Mouse (Mus musculus) MEL (cell line): ENCODE results near the gene Tmem30b. TPM values are rescaled to one million over a fixed set of nuclear protein-coding genes. Genes with fewer than 3 reads are reported as not detected.

Experiments used
- DNase-seq: peaks from one replicate; pipeline ENCODE4 v3.0.0; 2011; ENCODE audit warnings: low read depth, low spot score
- H3K27ac ChIP-seq: 2 replicates; pipeline ENCODE4 v1.5.1; 2012; ENCODE audit warnings: low read depth, mild to moderate bottlenecking, control low read depth, low read length, moderate library complexity; ENCODE audit not compliant: control insufficient read depth
- H3K27me3 ChIP-seq, 2 experiments: fragments of 150-350 bp in 1 of 2; sonication (generic) in 1 of 2; 2 replicates each; pipeline ENCODE4 v1.6.1; 2012; ENCODE audit warnings: low read length in 2 of 2, mild to moderate bottlenecking in 2 of 2, improper control_type of control experiment in 1 of 2, moderate library complexity in 1 of 2; ENCODE audit not compliant: insufficient read depth in 2 of 2, control insufficient read depth in 1 of 2
- H3K36me3 ChIP-seq, 2 experiments: 2 replicates each; pipeline ENCODE4 v1.6.1; 2012 to 2014; ENCODE audit warnings: low read length in 2 of 2, improper control_type of control experiment in 1 of 2, inconsistent platforms in 1 of 2, mild to moderate bottlenecking in 1 of 2; ENCODE audit not compliant: insufficient read depth in 2 of 2, control insufficient read depth in 1 of 2
- H3K4me1 ChIP-seq, 2 experiments: fragments of 150-350 bp in 1 of 2; sonication (generic) in 1 of 2; 2 replicates each; pipeline ENCODE4 v1.6.1; 2012; ENCODE audit warnings: low read length in 2 of 2, improper control_type of control experiment in 1 of 2, mild to moderate bottlenecking in 1 of 2; ENCODE audit not compliant: insufficient read depth in 2 of 2, control insufficient read depth in 1 of 2
- H3K4me3 ChIP-seq, 2 experiments: fragments of 150-350 bp in 1 of 2; sonication (generic) in 1 of 2; 2 replicates each; pipeline ENCODE4 v1.5.1; 2012; ENCODE audit warnings: low read depth in 2 of 2, low read length in 2 of 2, mild to moderate bottlenecking in 2 of 2, moderate library complexity in 2 of 2, control low read depth in 1 of 2, improper control_type of control experiment in 1 of 2; ENCODE audit not compliant: control insufficient read depth in 1 of 2, insufficient read depth in 1 of 2
- H3K79me2 ChIP-seq: 2 replicates; pipeline ENCODE4 v1.6.1; 2012; ENCODE audit warnings: mild to moderate bottlenecking, low read length, moderate library complexity; ENCODE audit not compliant: control insufficient read depth, poor library complexity, insufficient read depth
- H3K9ac ChIP-seq: 2 replicates; pipeline ENCODE4 v1.6.1; 2012; ENCODE audit warnings: low read depth, mild to moderate bottlenecking, control low read depth, low read length, moderate library complexity; ENCODE audit not compliant: control insufficient read depth, poor library complexity, severe bottlenecking
- H3K9me3 ChIP-seq: fragments of 150-350 bp; sonication (generic); replicated peaks from 2 replicates; pipeline ENCODE4 v1.6.1; 2012; ENCODE audit warnings: mild to moderate bottlenecking, low read length, improper control_type of control experiment, moderate library complexity; ENCODE audit not compliant: insufficient read depth
- CHD1 ChIP-seq: IDR thresholded peaks from 2 replicates; pipeline ENCODE4 v1.6.1; 2012; ENCODE audit warnings: low read depth, mild to moderate bottlenecking, inconsistent platforms, low read length, improper control_type of control experiment
- ETS1 ChIP-seq: IDR thresholded peaks from 2 replicates; pipeline ENCODE4 v1.6.1; 2012; ENCODE audit warnings: low read depth, mild to moderate bottlenecking, inconsistent platforms, low read length, improper control_type of control experiment, moderate library complexity
- JUND ChIP-seq: IDR thresholded peaks from 2 replicates; pipeline ENCODE4 v1.6.1; 2011; ENCODE audit warnings: low read depth, mild to moderate bottlenecking, improper control_type of control experiment, low read length
- MAFK ChIP-seq: IDR thresholded peaks from 2 replicates; pipeline ENCODE4 v1.6.1; 2011; ENCODE audit warnings: low read depth, mild to moderate bottlenecking, low read length, improper control_type of control experiment, borderline replicate concordance
- MAX ChIP-seq: IDR thresholded peaks from 2 replicates; pipeline ENCODE4 v1.6.1; 2011; ENCODE audit warnings: low read length, improper control_type of control experiment
- MYB ChIP-seq: IDR thresholded peaks from 2 replicates; pipeline ENCODE4 v1.6.1; 2011; ENCODE audit warnings: mild to moderate bottlenecking, low read depth, low read length, improper control_type of control experiment
- SIN3A ChIP-seq: IDR thresholded peaks from 2 replicates; pipeline ENCODE4 v1.6.1; 2012; ENCODE audit warnings: low read length, improper control_type of control experiment, inconsistent platforms
- SMC3 ChIP-seq: IDR thresholded peaks from 2 replicates; pipeline ENCODE4 v1.6.1; 2011; ENCODE audit warnings: low read depth, low read length, improper control_type of control experiment
- ZKSCAN1 ChIP-seq: IDR thresholded peaks from 2 replicates; pipeline ENCODE4 v1.6.1; 2012; ENCODE audit warnings: low read depth, mild to moderate bottlenecking, inconsistent platforms, low read length, improper control_type of control experiment, moderate library complexity
- ZMIZ1 ChIP-seq: IDR thresholded peaks from 2 replicates; pipeline ENCODE4 v1.6.1; 2012; ENCODE audit warnings: low read depth, mild to moderate bottlenecking, inconsistent platforms, low read length, improper control_type of control experiment, moderate library complexity
- ZNF384 ChIP-seq: IDR thresholded peaks from 2 replicates; pipeline ENCODE4 v1.6.1; 2012; ENCODE audit warnings: low read depth, mild to moderate bottlenecking, inconsistent platforms, low read length, improper control_type of control experiment
- polyA plus RNA-seq, 2 experiments: library from polyadenylated mRNA; stranded (reverse) in 1 of 2; unstranded in 1 of 2; fragments of >175 nt in 1 of 2; fragments of >200 nt in 1 of 2; gene quantifications; 2 replicates each; pipeline versions ENCODE4 v1.2.1 to v1.2.4; 2012; ENCODE audit warnings: low replicate concordance in 2 of 2, low read depth in 1 of 2; ENCODE audit not compliant: insufficient read length in 2 of 2, insufficient read depth in 1 of 2, missing spikeins in 1 of 2
- total RNA-seq: library from RNA; depleted of rRNA; stranded (reverse); fragments of 300-350 nt; gene quantifications from 2 replicates; pipeline ENCODE4 v1.2.3, GENCODE M21; 2012; rRNA removed

Gene Tmem30b
- total and polyA plus RNA-seq, 3 experiments = not detected

DNA sequence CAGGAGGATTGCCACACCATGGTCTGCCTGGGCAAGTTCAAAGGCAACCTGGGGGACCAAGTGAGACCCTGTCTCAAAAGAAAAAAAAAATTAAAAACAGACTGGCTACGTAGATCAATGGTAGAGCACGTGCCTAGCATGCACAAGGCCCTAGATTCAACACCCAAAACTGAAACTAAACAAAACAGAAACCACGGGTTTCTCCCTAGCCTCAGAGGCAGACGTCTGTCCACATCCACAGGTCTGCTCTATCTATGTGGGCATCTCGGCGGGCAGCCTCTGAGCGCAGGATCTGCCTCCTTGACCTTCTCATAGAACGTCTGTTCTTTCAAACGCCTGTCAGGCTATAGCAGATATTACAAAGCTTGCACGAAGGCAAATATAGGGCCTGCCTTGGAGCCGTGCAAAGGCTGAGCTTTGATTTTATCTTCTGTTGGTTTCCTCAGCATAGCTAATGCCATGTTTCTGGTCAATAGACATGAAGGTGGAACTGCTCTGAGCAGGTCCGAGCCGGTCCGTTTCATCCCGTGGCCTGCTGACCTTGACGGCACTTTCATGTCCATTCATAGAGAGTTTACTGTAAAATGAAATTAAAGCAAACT, 52.2 kb downstream of the Tmem30b start:
- Histone ChIP-seq H3K79me2 (no peaks in the 10 kb centered on the region), H3K36me3 (no peaks in the 10 kb centered on the region), H3K27me3 (no peaks in the 10 kb centered on the region; a peak in 2 of 4 replicates), H3K4me1 (no peaks in the 10 kb centered on the region), H3K4me3 (peak overlapping the region in 1 of 2 experiments; percentile 19; a peak in 1 of 4 replicates), H3K9ac (no peak overlapping the region), H3K27ac (no peak overlapping the region), H3K9me3 (no peaks in the 10 kb centered on the region)
- DNase-seq = no peak
- TF ChIP-seq MAX (no peak), MYB (no peak), ZKSCAN1 (no peak), SIN3A (no peak), SMC3 (no peak), JUND (no peak), ZMIZ1 (no peak), MAFK (no peak), CHD1 (no peak), ZNF384 (no peak), ETS1 (no peak)

Other genes starting within 250 kb of the Tmem30b start
- gene Prkch, start 38.4 kb upstream of the Tmem30b start, total RNA-seq = not detected in 2 replicates
- not detected for gene Prkch, start 38.4 kb upstream of the Tmem30b start, polyA plus RNA-seq